Mouse (Mus musculus) lung, postnatal 0 days (tissue): Measurements from ENCODE around the gene Stac2.

Experiments used
- CTCF ChIP-seq: IDR thresholded peaks from 2 replicates; pipeline ENCODE4 v1.5.1; 2016; ENCODE audit warnings: antibody characterized with exemption, mild to moderate bottlenecking
- EP300 ChIP-seq: IDR thresholded peaks from 2 replicates; pipeline ENCODE4 v1.6.1; 2016; ENCODE audit warnings: antibody characterized with exemption, mild to moderate bottlenecking, control low read depth

GRCm38 (mm10) chr11:98086141-98086540 lies 32.9 kb upstream of the Stac2 start:
- TF ChIP-seq EP300, result no peak
- no peak for TF ChIP-seq CTCF
